Mouse (Mus musculus): ENCODE results near the gene Gm4302. TPM values are rescaled to one million over a fixed set of nuclear protein-coding genes. Genes with fewer than 3 reads are reported as not detected.
"Not testable (repeated sequence)": the region's sequence is repeated elsewhere in the genome, so short reads cannot be mapped to it uniquely, and the experiment has no call there.

Gene Gm4302
- not detected in 2 replicates for polyA plus RNA-seq (2014; fragmentation: Nextera tagmentation; extraction: Ambion mirVana)

DNA sequence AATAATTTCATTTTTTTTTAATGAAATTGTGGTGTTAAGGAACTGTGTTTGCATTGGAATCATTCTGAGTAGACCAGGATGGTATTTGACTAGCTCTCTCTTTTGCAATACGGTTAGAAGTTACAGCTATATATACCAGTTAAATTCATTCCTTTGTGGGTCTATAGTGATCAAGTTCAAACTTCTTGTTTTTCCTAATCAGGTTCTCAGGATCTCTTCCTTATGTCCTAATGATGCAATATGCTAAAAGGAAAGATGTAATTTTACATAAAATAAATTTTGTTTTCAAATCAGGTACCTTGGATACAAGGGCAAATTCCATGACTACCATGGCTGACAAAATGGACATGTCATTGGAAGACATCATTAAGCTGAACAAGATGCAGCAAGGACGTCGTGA is at the start of gene Gm4302:
Gene Gm4302 (plus strand): TSS at position 301 of the 400 bp plus-strand sequence.
- H3K9ac ChIP-seq (replicated peaks; ENCODE audit: low read length); H3K27me3 ChIP-seq (ENCODE audit: control insufficient read depth, insufficient read depth, low read length); ATAC-seq (replicated peaks; ENCODE audit: insufficient number of reproducible peaks, low FRiP score, low TSS enrichment, low read depth); H3K9me3 ChIP-seq (replicated peaks; ENCODE audit: control insufficient read depth, low read length); H3K4me3 ChIP-seq (ENCODE audit: low read depth, low read length); H3K4me2 ChIP-seq (ENCODE audit: low read depth, low read length); H3K36me3 ChIP-seq (replicated peaks; ENCODE audit: control insufficient read depth, insufficient read depth, low read depth, low read length); H3K27ac ChIP-seq (replicated peaks; ENCODE audit: low read depth, low read length); DNase-seq (ENCODE audit: low spot score); H3K4me1 ChIP-seq (ENCODE audit: control insufficient read depth, insufficient read depth, low read length): not testable (repeated sequence)
- no CpG with 5 or more reads among the region's 3 CpGs for WGBS

DNA sequence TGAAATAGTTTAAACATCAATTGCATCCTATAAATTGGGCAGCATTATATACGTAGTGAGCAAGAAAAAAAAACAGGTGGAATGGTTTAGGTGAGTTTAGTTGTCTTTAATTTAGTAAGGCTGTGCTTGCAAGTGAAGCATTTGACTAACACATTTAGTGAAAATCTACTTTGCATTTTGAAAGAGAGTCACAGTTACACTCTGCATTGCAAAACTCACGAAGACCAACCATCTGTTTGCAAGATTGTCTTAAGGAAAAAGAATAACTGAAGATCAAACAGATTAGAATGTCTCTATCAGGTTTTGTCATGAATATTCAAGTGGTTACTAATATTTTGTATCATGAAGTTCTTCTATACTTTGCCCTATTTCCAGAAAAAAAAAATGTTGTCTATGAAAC is 44.5 kb upstream of the Gm4302 start:
- Histone ChIP-seq H3K27me3 (ENCODE audit: control insufficient read depth, insufficient read depth, low read length) (no peaks in the 10 kb centered on the region), H3K9me3 (replicated peaks; ENCODE audit: control insufficient read depth, low read length) (no peaks in the 10 kb centered on the region), H3K9ac (replicated peaks; ENCODE audit: low read length) (no peak overlapping the region), H3K4me3 (ENCODE audit: low read depth, low read length) (no peak overlapping the region), H3K4me2 (ENCODE audit: low read depth, low read length) (no peak overlapping the region), H3K36me3 (replicated peaks; ENCODE audit: control insufficient read depth, insufficient read depth, low read depth, low read length) (no peaks in the 10 kb centered on the region), H3K27ac (replicated peaks; ENCODE audit: low read depth, low read length) (no peak overlapping the region), H3K4me1 (ENCODE audit: control insufficient read depth, insufficient read depth, low read length) (no peaks in the 10 kb centered on the region)
- DNase-seq (ENCODE audit: low spot score) (no peak), ATAC-seq (replicated peaks; ENCODE audit: insufficient number of reproducible peaks, low FRiP score, low TSS enrichment, low read depth) (no peak)
- WGBS: 87% methylated on average over 2 of the region's 2 CpGs

DNA sequence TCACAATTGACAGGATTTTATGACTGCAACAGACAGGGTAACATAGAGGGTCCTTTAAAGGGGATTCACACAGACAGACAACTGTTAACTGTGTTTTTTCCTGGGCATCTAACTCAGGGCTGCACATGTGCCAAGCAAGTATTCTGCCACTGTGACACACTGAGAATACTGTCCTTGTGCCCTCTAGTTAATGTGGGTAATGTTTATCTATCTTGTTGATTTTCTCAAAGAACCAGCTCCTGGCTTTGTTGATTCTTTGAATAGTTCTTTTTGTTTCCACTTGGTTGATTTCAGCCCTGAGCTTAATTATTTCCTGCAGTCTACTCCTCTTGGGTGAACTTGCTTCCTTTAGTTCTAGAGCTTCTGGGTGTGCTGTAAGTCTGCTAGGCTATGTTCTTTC is 40.5 kb upstream of the Gm4302 start:
- not testable (repeated sequence) for H3K4me3 ChIP-seq (ENCODE audit: low read depth, low read length); H3K36me3 ChIP-seq (replicated peaks; ENCODE audit: control insufficient read depth, insufficient read depth, low read depth, low read length); H3K9me3 ChIP-seq (replicated peaks; ENCODE audit: control insufficient read depth, low read length); H3K4me2 ChIP-seq (ENCODE audit: low read depth, low read length); DNase-seq (ENCODE audit: low spot score); H3K27ac ChIP-seq (replicated peaks; ENCODE audit: low read depth, low read length); ATAC-seq (replicated peaks; ENCODE audit: insufficient number of reproducible peaks, low FRiP score, low TSS enrichment, low read depth); H3K4me1 ChIP-seq (ENCODE audit: control insufficient read depth, insufficient read depth, low read length); H3K9ac ChIP-seq (replicated peaks; ENCODE audit: low read length); H3K27me3 ChIP-seq (ENCODE audit: control insufficient read depth, insufficient read depth, low read length)

GRCm38 (mm10) chr10:100335376-100335775 is 5.3 kb upstream of the Gm4302 start, which contains the start of gene Gm4301:
Gene Gm4301 (plus strand): TSS chr10:100335676.
- not testable (repeated sequence) for ATAC-seq (replicated peaks; ENCODE audit: insufficient number of reproducible peaks, low FRiP score, low TSS enrichment, low read depth); H3K27ac ChIP-seq (replicated peaks; ENCODE audit: low read depth, low read length); H3K36me3 ChIP-seq (replicated peaks; ENCODE audit: control insufficient read depth, insufficient read depth, low read depth, low read length); H3K27me3 ChIP-seq (ENCODE audit: control insufficient read depth, insufficient read depth, low read length); H3K4me1 ChIP-seq (ENCODE audit: control insufficient read depth, insufficient read depth, low read length); H3K4me2 ChIP-seq (ENCODE audit: low read depth, low read length); H3K4me3 ChIP-seq (ENCODE audit: low read depth, low read length); DNase-seq (ENCODE audit: low spot score); H3K9ac ChIP-seq (replicated peaks; ENCODE audit: low read length); H3K9me3 ChIP-seq (replicated peaks; ENCODE audit: control insufficient read depth, low read length)
- no CpG with 5 or more reads among the region's 2 CpGs for WGBS

DNA sequence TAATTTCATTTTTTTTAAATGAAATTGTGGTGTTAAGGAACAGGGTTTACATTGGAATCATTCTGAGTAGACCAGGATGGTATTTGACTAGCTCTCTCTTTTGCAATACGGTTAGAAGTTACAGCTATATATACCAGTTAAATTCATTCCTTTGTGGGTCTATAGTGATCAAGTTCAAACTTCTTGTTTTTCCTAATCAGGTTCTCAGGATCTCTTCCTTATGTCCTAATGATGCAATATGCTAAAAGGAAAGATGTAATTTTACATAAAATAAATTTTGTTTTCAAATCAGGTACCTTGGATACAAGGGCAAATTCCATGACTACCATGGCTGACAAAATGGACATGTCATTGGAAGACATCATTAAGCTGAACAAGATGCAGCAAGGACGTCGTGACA is 5.0 kb downstream of the Gm4302 start, which contains the start of gene Gm4303:
Gene Gm4303 (plus strand): TSS at position 301 of the 400 bp plus-strand sequence.
- not testable (repeated sequence) for H3K4me1 ChIP-seq (ENCODE audit: control insufficient read depth, insufficient read depth, low read length); H3K4me2 ChIP-seq (ENCODE audit: low read depth, low read length); DNase-seq (ENCODE audit: low spot score); H3K36me3 ChIP-seq (replicated peaks; ENCODE audit: control insufficient read depth, insufficient read depth, low read depth, low read length); H3K4me3 ChIP-seq (ENCODE audit: low read depth, low read length); ATAC-seq (replicated peaks; ENCODE audit: insufficient number of reproducible peaks, low FRiP score, low TSS enrichment, low read depth); H3K27ac ChIP-seq (replicated peaks; ENCODE audit: low read depth, low read length); H3K9ac ChIP-seq (replicated peaks; ENCODE audit: low read length); H3K27me3 ChIP-seq (ENCODE audit: control insufficient read depth, insufficient read depth, low read length); H3K9me3 ChIP-seq (replicated peaks; ENCODE audit: control insufficient read depth, low read length)
- WGBS: no CpG with 5 or more reads among the region's 3 CpGs

DNA sequence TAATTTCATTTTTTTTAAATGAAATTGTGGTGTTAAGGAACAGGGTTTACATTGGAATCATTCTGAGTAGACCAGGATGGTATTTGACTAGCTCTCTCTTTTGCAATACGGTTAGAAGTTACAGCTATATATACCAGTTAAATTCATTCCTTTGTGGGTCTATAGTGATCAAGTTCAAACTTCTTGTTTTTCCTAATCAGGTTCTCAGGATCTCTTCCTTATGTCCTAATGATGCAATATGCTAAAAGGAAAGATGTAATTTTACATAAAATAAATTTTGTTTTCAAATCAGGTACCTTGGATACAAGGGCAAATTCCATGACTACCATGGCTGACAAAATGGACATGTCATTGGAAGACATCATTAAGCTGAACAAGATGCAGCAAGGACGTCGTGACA is 10.2 kb downstream of the Gm4302 start, which contains the start of gene Gm4305:
Gene Gm4305 (plus strand): TSS at position 301 of the 400 bp plus-strand sequence.
- not testable (repeated sequence) for H3K27ac ChIP-seq (replicated peaks; ENCODE audit: low read depth, low read length); H3K27me3 ChIP-seq (ENCODE audit: control insufficient read depth, insufficient read depth, low read length); ATAC-seq (replicated peaks; ENCODE audit: insufficient number of reproducible peaks, low FRiP score, low TSS enrichment, low read depth); H3K9me3 ChIP-seq (replicated peaks; ENCODE audit: control insufficient read depth, low read length); DNase-seq (ENCODE audit: low spot score); H3K36me3 ChIP-seq (replicated peaks; ENCODE audit: control insufficient read depth, insufficient read depth, low read depth, low read length); H3K4me3 ChIP-seq (ENCODE audit: low read depth, low read length); H3K4me2 ChIP-seq (ENCODE audit: low read depth, low read length); H3K9ac ChIP-seq (replicated peaks; ENCODE audit: low read length); H3K4me1 ChIP-seq (ENCODE audit: control insufficient read depth, insufficient read depth, low read length)
- WGBS: no CpG with 5 or more reads among the region's 3 CpGs

- not testable (repeated sequence) for H3K4me1 ChIP-seq (ENCODE audit: control insufficient read depth, insufficient read depth, low read length); H3K36me3 ChIP-seq (replicated peaks; ENCODE audit: control insufficient read depth, insufficient read depth, low read depth, low read length); H3K27ac ChIP-seq (replicated peaks; ENCODE audit: low read depth, low read length); H3K27me3 ChIP-seq (ENCODE audit: control insufficient read depth, insufficient read depth, low read length); DNase-seq (ENCODE audit: low spot score); H3K9ac ChIP-seq (replicated peaks; ENCODE audit: low read length); H3K4me3 ChIP-seq (ENCODE audit: low read depth, low read length); ATAC-seq (replicated peaks; ENCODE audit: insufficient number of reproducible peaks, low FRiP score, low TSS enrichment, low read depth); H3K4me2 ChIP-seq (ENCODE audit: low read depth, low read length); H3K9me3 ChIP-seq (replicated peaks; ENCODE audit: control insufficient read depth, low read length)
- 43% methylated on average over 1 of the region's 2 CpGs for WGBS
Measured at GRCm38 (mm10) chr10:100356841-100357240, 16.2 kb downstream of the Gm4302 start.

DNA sequence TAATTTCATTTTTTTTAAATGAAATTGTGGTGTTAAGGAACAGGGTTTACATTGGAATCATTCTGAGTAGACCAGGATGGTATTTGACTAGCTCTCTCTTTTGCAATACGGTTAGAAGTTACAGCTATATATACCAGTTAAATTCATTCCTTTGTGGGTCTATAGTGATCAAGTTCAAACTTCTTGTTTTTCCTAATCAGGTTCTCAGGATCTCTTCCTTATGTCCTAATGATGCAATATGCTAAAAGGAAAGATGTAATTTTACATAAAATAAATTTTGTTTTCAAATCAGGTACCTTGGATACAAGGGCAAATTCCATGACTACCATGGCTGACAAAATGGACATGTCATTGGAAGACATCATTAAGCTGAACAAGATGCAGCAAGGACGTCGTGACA is 20.4 kb downstream of the Gm4302 start, which contains the start of gene Gm4307:
Gene Gm4307 (plus strand): TSS at position 301 of the 400 bp plus-strand sequence.
- H3K9ac ChIP-seq (replicated peaks; ENCODE audit: low read length); H3K9me3 ChIP-seq (replicated peaks; ENCODE audit: control insufficient read depth, low read length); DNase-seq (ENCODE audit: low spot score); H3K36me3 ChIP-seq (replicated peaks; ENCODE audit: control insufficient read depth, insufficient read depth, low read depth, low read length); H3K27me3 ChIP-seq (ENCODE audit: control insufficient read depth, insufficient read depth, low read length); H3K4me1 ChIP-seq (ENCODE audit: control insufficient read depth, insufficient read depth, low read length); ATAC-seq (replicated peaks; ENCODE audit: insufficient number of reproducible peaks, low FRiP score, low TSS enrichment, low read depth); H3K4me3 ChIP-seq (ENCODE audit: low read depth, low read length); H3K27ac ChIP-seq (replicated peaks; ENCODE audit: low read depth, low read length); H3K4me2 ChIP-seq (ENCODE audit: low read depth, low read length): not testable (repeated sequence)
- no CpG with 5 or more reads among the region's 3 CpGs for WGBS

All from embryonic facial prominence, embryonic 11.5 days (tissue).